Mouse (Mus musculus) kidney, adult 2 months (tissue): ENCODE results near the gene Fsd2.

Experiments
- CTCF ChIP-seq: fragments of 200-500 bp; conservative IDR thresholded peaks from 2 replicates; pipeline ENCODE4 v1.5.1; 2011; ENCODE audit warnings: low read depth, mild to moderate bottlenecking, control low read depth, low read length, moderate library complexity, mixed read lengths; ENCODE audit not compliant: insufficient read depth, insufficient read length
- POLR2A ChIP-seq: fragments of 200-500 bp; IDR thresholded peaks from one replicate; pipeline ENCODE4 v1.6.1; 2011; ENCODE audit warnings: low read depth, low read length, control low read depth

DNA sequence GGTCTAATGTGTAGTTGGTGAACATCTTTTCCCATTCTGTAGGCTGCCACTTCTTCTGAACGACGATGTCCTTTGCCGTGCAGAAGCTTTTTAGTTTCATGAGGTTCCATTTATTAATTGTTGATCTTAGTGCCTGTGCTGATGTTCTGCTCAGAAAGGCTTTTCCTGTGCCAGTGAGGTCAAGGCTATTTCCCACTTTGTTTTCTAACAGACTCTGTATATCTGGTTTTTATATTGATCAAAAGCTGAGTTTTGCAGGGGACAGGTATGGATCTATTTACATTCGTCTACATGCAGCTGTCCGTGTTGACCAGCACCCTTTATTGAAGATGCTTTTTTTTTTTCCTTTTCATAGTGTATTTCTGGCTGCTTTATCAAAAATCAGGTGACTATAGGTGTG is 12.6 kb upstream of the Fsd2 start:
- TF ChIP-seq POLR2A (no peak), CTCF (no peak)
